Mouse (Mus musculus): Measurements from ENCODE around the gene Ucp3. TPM values are rescaled to one million over a fixed set of nuclear protein-coding genes. Genes with fewer than 3 reads are reported as not detected.

Ucp3 gene
- polyA plus RNA-seq, 1 experiment from 2014 or later: not detected

GRCm38 (mm10) chr7:100534216-100534615 is 61.4 kb downstream of the Ucp3 start:
- WGBS: 90% methylated on average over 3 of the region's 3 CpGs

DNA sequence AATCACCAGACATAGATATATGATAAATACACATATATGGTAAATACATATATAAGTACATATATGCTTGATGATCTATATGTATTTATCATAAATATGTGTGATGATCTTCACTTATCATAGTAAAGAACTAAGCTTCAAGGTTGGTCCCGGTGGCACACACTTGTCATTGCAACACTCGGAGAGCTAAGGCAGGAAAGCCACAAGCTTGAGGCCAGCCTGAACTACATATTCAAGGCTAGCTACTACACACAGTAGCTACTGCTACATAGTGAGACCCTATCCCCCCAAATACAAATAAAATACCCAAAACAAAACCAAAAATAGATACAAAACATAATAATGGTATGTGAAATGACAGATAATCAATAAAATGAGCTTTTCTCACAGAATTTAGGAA is 63.0 kb downstream of the Ucp3 start:
- no peak for ATAC-seq (ENCODE audit: low FRiP score, low TSS enrichment)
- WGBS: 74% methylated on average over 2 of the region's 2 CpGs

More at GRCm38 (mm10) chr7:100534216-100534615, 61.4 kb downstream of the Ucp3 start:
- Histone ChIP-seq H3K4me1 (ENCODE audit: control insufficient read depth, insufficient read depth, low read length) (peaks cover 10% of the 10 kb centered on the region), H3K4me2 (ENCODE audit: low read length) (no peak overlapping the region), H3K4me3 (replicated peaks; ENCODE audit: low read depth, low read length) (no peak overlapping the region), H3K36me3 (ENCODE audit: control insufficient read depth, insufficient read depth, low read length) (peaks cover 4% of the 10 kb centered on the region), H3K27ac (replicated peaks; ENCODE audit: low read depth, low read length) (no peak overlapping the region), H3K9ac (replicated peaks; ENCODE audit: low read length) (no peak overlapping the region), H3K27me3 (ENCODE audit: control insufficient read depth, insufficient read depth, low read length) (no peaks in the 10 kb centered on the region), H3K9me3 (ENCODE audit: control insufficient read depth, low read length) (no peaks in the 10 kb centered on the region)
- ATAC-seq (ENCODE audit: low FRiP score, low TSS enrichment) (no peak), DNase-seq (no peak)

More for the DNA sequence above, 63.0 kb downstream of the Ucp3 start:
- peaks cover 10% of the 10 kb centered on the region for H3K4me1 ChIP-seq (ENCODE audit: control insufficient read depth, insufficient read depth, low read length)
- no peaks in the 10 kb centered on the region for H3K27me3 ChIP-seq (ENCODE audit: control insufficient read depth, insufficient read depth, low read length)
- DNase-seq: no peak
- no peak overlapping the region for H3K4me3 ChIP-seq (replicated peaks; ENCODE audit: low read depth, low read length)
- no peak overlapping the region for H3K9ac ChIP-seq (replicated peaks; ENCODE audit: low read length)
- H3K36me3 ChIP-seq (ENCODE audit: control insufficient read depth, insufficient read depth, low read length): peaks cover 16% of the 10 kb centered on the region
- H3K4me2 ChIP-seq (ENCODE audit: low read length): no peak overlapping the region
- H3K27ac ChIP-seq (replicated peaks; ENCODE audit: low read depth, low read length): no peak overlapping the region
- no peaks in the 10 kb centered on the region for H3K9me3 ChIP-seq (ENCODE audit: control insufficient read depth, low read length)

Other genes with a start within 250 kb of the Ucp3 start
- gene Pgm2l1, start 245.6 kb upstream of the Ucp3 start, polyA plus RNA-seq (2014; fragmentation: Nextera tagmentation; extraction: Ambion mirVana): 30.3 and 38.3 TPM in 2 replicates
- gene P4ha3, start 187.5 kb upstream of the Ucp3 start, polyA plus RNA-seq (2014; fragmentation: Nextera tagmentation; extraction: Ambion mirVana): 6.8 and 7.8 TPM in 2 replicates
- gene C2cd3, start 100.8 kb upstream of the Ucp3 start, polyA plus RNA-seq (2014; fragmentation: Nextera tagmentation; extraction: Ambion mirVana): 27.7 and 28.7 TPM in 2 replicates
- 125 and 160 TPM in 2 replicates for gene Ppme1, start 100.7 kb upstream of the Ucp3 start, polyA plus RNA-seq (2014; fragmentation: Nextera tagmentation; extraction: Ambion mirVana)
- gene Ucp2, start 20.3 kb downstream of the Ucp3 start, polyA plus RNA-seq (2014; fragmentation: Nextera tagmentation; extraction: Ambion mirVana): 47.0 and 55.6 TPM in 2 replicates
- gene Dnajb13, start 42.0 kb downstream of the Ucp3 start, polyA plus RNA-seq (2014; fragmentation: Nextera tagmentation; extraction: Ambion mirVana): 2.0 and 3.7 TPM in 2 replicates
- 16.5 and 16.6 TPM in 2 replicates for gene Coa4, start 64.1 kb downstream of the Ucp3 start, polyA plus RNA-seq (2014; fragmentation: Nextera tagmentation; extraction: Ambion mirVana)
- 272 and 300 TPM in 2 replicates for gene Rab6a, start 134.4 kb downstream of the Ucp3 start, polyA plus RNA-seq (2014; fragmentation: Nextera tagmentation; extraction: Ambion mirVana)
- gene Mrpl48, start 135.3 kb downstream of the Ucp3 start, polyA plus RNA-seq (2014; fragmentation: Nextera tagmentation; extraction: Ambion mirVana): 91.3 and 95.9 TPM in 2 replicates
- 7.8 and 8.5 TPM in 2 replicates for gene Plekhb1, start 189.4 kb downstream of the Ucp3 start, polyA plus RNA-seq (2014; fragmentation: Nextera tagmentation; extraction: Ambion mirVana)
- 113 and 128 TPM in 2 replicates for gene Fam168a, start 233.6 kb downstream of the Ucp3 start, polyA plus RNA-seq (2014; fragmentation: Nextera tagmentation; extraction: Ambion mirVana)